Mouse (Mus musculus) layer of hippocampus, adult 8-10 months (tissue): Measurements from ENCODE around the gene Ssc5d. TPM values are rescaled to one million over a fixed set of nuclear protein-coding genes. Genes with fewer than 3 reads are reported as not detected.
A peak's percentile ranks its signal among the peaks of the same experiment; 100 is the strongest.
"Not testable (repeated sequence)": the region's sequence is repeated elsewhere in the genome, so short reads cannot be mapped to it uniquely, and the experiment has no call there.

Experiments used
- DNase-seq, 2 experiments: peaks; one replicate each; pipeline ENCODE4 v3.0.0; 2022; ENCODE audit warnings: low spot score in 2 of 2
- total RNA-seq, 4 experiments: library from RNA; stranded (reverse); gene quantifications; 2 replicates each; pipeline ENCODE4 v1.2.4; 2022

The Ssc5d gene
- total RNA-seq = 1 to 10 TPM; 2.8 to 5.1 (median 4.2) TPM

DNA sequence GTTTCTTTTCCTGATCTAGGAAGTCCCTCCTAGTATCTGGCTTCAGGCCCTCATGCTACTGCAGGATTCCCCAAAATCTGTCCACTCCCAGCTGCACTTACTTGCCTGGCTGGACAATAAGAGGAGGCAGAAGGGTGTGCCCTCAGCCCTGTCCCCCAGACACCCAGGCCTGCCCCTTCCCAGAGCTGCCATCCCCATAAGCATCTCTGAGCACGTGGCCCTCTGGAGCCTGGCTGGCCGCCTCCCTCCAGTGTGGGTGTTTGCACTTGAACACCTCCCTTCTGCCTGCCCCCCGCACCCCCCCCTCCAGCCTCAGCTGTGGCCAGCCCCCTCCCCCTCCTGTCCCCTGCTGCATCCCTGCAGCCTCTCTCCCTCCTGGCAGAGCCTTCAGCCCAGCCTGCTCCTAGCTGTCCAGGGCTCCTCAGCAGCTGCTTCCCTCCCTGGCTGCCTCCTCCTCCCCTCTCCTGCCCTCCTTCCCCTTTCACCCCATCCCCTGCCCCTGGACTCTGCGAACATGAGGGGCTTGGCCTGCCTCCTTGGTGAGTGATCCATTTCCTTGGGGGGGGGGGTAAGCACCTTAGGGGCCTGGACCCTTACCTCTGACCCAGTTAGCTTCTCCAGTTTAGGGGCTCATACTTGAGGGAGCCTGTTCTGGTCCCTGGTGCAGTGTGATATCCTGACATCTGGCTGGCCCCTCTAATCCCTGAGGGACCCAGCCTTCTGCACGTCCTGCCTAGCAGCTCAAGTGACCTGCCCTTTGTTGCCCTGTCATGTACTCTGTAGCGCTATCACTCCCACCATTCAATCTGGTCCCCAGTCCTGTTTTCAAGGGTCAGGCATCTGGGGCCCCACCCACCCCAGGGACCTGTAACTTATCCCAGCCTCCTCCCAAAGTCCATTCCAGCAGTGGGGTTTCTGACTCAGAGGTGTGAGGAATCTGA, at the start of gene Ssc5d:
Ssc5d (plus strand) TSS at position 345 of the 941 bp plus-strand sequence.
- no peak for DNase-seq

DNA sequence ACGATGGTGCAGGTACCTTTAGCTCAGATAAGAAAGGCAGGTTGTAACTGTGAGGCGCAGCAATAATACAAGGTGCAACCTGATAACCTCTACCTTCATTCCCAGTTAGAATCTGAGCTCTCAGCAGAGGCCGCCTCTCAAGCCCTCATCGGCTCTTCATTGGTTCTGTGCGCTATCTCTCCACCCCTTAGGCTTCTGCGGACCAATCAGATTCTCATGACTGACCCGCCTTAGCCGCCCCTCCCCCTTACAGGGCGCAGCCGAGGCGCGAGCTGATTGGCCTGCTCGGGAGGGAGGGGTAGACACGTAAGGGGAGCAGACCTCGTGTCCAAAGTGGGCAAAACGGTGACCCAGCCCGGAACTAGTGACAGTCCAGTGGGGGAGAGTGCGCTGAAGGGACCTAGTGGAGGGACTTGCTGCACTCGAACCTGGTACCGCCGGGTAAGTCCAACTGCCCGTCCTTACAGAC, 48.8 kb upstream of the Ssc5d start, which contains the start of gene Isoc2a:
Isoc2a (plus strand) TSS at position 401 of the 469 bp plus-strand sequence.
- peak; percentile 84 to 90 for DNase-seq

DNA sequence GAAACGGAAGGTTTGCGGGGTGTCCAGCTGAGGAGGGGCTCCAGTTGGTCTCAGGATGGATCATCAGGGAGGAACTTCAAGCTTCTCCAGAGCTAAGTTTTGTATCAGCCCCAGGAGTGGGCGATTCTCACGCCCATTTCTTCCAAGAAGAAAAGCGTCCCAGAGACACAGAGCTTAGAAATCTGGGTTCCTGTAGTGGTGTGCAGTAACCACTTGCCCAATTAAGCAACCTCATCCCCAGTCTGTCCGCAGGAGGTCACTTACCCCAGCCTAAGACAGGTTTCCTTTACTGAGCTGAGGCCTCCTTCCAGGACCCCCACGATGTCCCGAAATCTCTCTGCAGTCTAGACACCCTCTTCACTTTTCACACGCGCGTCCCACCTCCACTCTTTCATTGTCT, 48.4 kb upstream of the Ssc5d start:
- DNase-seq = no peak

DNA sequence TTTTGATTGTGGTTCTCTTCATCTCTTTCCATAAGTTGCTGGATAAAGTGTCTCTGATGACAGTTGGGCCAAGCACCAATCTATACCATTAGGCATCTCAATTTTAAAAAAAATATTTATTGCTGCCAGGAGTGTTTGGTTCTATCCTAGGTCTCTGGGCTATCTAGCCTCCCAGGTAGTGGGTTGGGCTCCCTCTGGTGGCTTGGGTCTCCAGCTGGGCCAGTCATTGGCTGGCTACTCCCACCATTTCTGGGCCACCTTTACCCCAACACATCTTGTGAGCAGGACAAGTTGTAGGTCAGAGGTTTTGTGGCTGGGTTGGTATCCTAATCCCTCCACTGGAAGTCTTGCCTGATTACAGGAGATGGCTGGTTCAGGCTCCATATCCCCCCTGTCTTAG, 47.4 kb upstream of the Ssc5d start:
- DNase-seq = no peak

DNA sequence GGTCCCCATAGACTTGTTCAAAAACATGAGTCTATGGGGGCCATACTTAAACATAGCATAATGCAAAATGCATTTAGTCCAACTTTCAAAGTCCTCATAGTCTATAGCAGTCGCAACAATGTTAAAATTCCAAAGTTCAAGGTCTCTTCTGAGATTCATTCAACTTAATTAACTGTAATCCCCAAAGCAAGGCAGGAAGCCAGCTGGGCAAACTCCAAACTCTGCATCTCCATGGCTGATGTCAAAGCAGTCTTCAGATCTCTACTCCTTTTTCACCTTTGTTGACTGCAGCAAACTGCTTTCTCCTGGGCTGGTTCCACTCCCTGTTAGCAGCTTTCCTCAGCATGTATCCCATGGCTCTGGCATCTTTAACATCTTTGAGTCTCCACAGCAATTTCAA, 46.5 kb upstream of the Ssc5d start:
- DNase-seq = not testable (repeated sequence)

DNA sequence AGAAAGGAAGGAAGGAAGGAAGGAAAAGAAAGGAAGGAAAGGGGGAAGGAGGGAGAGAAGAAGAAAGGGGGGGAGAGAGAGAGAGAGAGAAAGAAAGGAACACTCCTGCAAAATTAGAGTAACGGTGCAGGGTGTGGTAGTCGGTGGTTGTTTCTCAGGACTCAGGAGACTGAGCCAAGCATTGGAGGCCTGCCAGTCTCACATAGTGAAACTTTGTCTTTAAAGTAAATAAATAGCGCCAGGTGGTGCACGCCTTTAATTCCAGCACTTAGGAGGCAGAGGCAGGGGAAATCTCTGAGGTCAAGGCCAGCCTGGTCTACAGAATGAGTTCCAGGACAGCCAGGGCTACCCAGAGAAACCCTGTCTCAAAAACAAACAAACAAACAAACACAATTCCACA, 38.9 kb upstream of the Ssc5d start:
- no peak for DNase-seq

DNA sequence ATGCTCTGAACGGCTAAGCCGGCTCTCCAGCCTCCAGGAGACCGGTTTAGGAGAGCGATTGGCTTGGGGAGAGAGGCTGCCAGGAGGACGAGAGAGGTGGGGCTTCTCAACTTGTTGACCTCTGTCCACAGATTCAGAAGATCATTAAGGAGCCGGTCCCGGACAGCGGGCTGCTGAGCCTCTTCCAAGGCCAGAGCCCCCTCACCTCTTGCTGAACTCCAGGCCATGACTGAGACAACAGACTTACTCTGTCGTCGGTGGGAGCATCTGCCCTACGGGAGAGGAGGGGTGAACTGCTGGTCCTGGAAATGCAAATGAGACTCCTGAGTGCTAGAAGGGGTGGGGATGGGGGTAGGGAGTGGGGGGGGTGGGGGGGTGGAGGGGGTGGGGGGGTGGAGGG, 30.4 kb upstream of the Ssc5d start:
- DNase-seq = no peak

DNA sequence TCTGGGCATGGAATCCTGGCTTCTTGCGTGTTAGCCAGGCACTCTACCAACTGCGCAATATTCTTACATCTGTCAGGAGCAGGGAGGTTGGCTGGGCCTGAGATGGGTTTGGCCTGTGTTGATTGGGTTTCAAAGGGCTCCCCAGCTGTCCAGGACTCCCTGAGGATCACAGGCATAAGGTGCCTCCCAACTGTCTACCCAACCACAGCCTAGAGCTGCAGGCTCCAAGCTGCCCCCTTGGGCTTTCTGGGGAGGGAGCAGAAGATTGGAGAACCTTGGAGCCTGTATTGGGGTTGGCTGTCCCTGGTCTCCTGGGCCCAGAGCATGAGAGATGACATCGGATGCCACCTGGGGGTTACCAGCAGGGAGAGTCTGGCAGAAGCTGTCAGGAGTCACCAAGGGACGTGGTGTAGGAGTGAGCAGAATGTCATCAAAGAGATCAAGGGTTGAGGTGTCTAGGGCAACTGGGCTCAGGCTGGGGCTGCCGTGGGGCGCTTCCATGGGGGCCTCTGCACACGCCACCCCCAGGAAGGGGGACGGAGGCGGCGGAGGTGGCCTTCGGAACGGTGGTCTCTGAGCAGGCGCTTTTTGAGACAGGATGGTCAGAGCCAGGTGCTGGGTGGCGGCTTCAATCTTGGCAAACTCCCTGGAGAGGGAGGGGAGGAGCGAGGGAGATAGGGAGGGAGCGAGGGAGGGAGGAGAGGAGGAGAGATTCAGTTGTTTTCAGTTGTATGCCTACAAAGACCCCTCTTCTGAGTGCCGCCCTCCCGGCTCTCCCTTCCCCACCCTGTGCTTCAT, 26.5 kb upstream of the Ssc5d start:
- no peak for DNase-seq

DNA sequence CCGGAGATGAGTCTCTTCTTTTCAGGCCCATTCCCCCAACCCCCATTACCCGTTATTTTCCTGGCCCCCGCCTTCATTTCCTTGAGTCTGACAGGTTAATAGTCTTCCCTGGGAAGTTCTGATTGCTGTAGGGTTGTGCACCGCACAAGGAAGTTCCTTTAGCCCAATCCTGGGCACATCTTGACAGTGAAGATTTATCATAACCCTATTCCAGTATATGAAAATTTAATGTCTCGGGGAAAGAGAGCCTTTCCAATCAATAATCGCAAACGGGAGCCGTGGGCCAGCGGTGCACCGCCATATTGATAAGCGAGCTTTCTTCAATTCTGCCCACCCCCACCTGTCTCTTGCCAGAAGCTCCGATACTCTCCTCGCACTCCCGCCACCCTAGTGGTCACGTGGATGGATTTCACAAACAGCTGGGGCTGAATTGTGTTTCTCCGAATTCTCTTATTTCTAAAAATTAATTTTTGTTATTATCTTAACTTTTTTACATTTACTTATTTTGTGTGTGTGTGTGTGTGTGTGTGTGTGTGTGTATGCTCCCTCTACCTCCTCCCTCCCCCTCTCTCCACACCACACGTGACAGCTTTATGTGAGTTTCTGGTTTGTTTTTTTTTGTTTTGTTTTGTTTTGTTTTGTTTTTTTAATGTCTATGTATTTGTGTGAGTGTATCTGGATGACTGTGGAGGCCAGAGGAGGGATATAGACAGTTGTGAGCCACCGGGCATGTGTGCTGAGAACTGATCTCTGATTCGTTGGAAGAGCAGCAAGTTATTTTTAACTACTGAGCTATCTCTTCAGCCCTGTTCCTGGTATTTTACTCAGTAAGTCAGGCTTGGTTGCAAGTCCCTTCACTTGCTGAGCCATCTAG, 25.7 kb upstream of the Ssc5d start:
- no peak for DNase-seq

DNA sequence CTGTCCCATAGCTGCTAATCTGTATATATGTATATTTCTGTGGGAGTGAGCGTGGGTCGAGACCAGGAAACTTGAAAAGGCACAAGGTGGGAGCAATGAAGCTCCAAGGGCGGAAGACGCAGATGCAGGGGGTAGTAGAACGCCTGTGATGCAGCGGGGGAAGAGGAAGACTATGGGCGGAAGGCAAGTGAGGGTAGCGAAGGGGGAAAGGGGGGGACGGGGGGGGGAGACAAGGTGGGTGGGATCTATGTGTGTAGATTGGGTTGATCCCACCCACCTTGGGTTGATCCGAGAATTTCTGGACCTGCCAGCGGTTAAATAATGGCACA, 25.1 kb upstream of the Ssc5d start:
- DNase-seq = no peak

DNA sequence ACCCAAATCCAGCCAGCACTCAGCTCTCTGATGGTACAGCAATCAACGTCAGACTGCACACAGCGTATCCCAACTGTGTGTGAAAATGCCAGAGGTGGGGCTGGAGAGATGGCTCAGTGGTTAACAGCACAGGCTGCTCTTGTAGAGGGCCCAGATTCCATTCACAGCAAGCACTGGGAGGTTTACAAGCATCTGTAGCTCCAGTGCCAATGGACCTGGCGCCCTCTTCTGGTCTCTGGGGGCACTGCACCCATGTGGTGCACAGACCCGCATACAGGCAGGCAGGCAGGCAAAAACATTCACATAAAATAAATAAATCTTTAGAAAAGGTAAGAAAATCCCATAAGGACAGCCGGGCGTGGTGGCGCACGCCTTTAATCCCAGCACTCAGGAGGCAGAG, 24.4 kb upstream of the Ssc5d start:
- no peak for DNase-seq

DNA sequence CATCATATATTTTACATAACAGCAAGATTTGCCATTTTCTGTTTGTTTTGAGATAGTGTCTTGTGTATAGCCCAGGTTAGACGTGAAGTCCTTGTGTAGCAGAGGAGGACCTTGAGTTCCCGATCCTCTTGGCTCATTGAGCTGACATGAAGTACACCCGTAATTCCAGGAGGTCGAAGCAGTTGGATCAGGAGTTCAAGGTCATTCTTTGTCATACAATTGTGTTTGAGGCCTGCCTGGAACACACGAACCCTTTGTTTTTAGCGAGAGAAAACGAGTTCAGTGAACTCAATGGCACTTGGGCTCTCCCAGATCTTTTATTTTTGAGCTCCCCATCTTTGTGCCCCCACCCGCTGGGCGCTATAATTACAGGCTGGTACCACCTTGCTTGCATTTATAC, 23.2 kb upstream of the Ssc5d start:
- DNase-seq = no peak

DNA sequence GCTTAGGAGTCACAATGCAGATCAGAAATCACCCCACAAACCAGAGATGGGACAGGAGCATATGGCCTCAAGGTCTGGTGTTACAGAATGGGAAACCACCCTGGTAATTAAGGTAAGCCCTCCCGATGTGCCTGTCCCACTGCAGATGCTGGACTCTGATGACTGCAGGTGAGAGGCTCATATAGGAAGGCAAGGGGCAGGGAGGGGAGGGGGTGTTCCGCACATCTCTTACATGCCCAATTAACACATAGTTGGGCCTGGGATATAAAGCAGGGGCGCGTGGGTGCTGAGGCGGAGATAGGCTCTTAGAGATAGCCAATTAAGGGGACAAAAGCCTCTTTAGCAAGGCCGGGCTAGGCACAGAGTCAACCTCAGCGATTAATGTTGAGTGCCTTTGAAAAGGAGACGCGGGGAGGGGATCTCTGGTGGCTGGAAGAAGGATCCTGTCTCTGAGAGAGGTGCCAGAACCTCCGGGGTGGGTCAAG, 19.1 kb upstream of the Ssc5d start, which contains the start of gene Gm36210:
Gm36210 (minus strand) TSS at position 51 of the 485 bp plus-strand sequence.
- DNase-seq = no peak

DNA sequence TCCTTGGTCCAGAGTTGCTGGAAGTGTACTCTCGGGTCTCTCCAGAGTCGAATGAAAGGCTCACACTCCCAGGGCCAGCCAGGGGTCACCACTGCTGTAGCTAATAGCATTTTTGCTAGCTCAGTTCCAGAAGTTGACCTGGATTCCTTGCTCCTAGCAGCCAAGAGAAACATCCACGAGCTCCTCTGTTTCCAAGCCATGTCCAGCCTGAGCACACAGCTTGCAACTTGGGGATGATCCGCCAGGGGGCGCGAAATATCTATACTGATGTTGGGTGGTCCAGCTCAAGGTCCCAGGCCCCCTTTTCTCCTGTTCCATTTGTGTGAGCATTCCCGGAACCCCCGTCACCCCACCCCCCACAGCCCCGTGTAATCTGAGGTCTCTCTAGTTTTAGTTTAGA, 14.0 kb upstream of the Ssc5d start:
- no peak for DNase-seq

DNA sequence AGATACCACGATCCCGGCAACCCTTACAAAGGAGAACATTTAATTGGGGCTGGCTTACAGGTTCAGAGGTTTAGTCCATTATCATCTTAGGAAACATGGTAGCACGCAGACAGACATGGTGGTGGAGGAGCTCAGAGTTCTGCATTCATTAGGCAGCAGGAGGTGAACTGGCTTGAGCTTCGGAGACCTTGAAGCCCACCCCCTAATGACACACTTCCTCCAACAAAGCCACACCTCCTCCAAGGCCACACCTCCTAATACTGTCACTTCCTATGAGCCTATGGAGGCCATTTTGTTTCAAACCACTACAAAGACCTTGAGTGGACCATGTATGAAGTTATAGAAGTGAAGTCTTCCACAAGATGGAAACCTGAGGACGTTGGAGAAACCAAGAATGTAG, 13.3 kb upstream of the Ssc5d start:
- no peak for DNase-seq

DNA sequence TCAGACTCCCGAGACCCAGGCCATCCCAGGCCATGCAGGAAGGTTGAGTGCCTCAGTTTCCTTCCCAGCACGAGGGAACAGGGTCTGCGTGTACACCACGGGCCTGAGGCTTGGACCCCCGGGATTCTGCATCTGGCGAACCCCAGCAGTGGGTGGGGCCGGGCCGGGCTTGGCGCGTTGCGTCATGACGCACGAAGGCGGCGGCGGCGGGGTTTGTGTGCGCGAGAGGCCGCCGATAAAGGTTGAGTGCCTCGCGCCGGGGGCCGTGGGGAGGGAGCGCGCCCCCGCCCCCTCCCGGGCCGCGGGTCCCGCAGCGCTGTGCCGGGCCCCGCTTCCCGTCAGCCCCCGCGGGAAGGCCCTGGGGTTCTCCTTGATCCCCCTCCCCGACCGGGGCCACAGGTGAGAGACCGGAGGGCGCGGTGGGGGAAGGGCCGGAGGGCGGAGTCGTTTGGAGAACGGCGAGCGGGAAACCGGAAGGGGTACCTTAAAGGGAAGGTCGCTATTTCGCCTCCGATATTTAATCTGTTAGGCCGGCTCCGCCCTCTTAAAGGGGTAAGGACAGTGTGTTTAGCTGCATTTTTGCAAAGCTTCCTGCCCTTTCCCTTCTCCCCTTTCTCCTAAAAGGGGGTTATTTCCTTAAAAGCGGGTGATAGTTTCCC, 10.4 kb upstream of the Ssc5d start, which contains the start of gene Zfp628:
Zfp628 (plus strand) TSS at position 211 of the 659 bp plus-strand sequence.
- DNase-seq = peak; percentile 88 to 93

DNA sequence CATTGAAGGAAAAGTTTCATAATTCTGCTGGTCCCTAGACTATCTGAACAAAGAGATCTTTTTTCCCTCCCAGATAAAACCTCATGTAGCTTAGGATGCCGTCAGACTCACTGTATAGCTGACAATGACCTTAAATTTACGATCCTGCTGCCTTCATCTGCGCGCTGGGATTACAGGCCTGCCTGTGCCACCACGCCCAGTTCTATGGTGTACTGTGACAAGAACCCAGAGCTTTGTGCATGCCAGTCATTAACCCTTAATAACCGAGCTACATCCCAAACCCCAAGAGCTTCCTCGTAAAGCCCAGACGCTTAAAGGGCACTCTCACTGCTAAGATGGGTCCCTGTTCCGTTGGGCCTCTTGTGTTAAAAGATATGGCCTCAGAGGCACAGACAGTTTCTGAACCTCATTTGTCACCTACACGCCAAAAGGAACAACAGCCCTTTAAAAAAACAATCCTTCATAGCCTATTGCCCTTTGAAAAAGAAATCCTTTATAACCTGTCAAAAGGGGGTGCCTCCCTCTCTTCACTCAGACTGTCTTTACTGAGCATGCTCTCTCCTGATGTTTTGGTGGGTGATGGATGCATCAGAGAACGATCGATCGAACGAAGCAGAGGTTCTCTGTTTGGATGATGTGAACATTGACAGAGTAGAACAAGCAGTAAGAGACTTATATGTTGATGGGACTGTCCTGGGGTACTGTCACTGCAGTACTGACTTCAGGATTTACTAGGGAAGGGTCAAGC, 9.7 kb upstream of the Ssc5d start:
- DNase-seq = peak in 1 of 2 experiments; percentile 42

DNA sequence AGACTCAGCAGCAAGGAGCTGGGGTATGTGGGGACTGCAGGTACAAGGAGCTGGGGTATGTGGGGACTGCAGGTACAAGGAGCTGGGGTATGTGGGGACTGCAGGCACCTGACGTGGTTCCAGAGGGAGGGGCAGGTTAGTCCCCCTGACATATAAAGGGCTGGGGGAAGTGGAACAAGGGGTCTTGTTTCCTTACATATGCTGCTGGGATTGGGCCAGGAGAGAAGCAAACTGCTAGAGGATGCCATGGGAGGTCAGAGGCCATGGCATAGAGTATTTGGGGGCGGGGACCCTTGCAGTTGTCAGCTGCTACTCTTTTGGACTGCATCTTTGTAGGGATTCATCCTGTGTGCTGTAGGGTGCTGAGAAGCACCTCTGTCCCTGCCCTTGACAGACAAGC, 8.1 kb upstream of the Ssc5d start:
- no peak for DNase-seq

DNA sequence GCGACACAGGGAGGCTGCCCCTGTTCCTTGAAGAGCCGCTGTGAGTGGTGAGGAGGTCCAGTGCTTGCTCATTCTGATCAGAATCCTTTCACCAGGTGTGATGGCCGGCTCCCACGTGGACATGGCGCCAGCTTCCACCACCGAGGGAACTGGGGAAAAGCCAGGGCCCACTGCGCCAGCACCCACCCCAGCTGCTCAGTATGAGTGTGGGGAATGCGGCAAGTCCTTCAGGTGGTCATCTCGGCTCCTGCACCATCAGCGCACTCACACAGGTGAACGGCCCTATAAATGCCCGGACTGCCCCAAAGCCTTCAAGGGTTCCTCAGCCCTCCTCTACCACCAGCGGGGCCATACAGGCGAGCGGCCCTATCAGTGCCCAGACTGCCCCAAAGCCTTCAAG, 6.9 kb upstream of the Ssc5d start:
- DNase-seq = no peak

DNA sequence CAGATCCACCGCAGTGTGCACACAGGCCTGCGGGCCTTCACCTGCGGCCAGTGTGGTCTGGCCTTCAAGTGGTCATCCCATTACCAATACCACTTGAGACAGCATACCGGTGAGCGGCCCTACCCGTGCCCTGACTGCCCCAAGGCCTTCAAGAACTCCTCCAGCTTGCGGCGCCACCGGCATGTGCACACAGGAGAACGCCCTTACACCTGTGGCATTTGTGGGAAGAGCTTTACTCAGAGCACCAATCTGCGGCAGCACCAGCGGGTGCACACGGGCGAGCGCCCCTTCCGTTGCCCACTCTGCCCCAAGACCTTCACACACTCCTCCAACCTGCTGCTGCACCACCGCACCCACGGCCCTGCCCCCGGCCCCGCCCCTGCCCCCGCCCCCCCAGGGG, 6.5 kb upstream of the Ssc5d start:
- no peak for DNase-seq
